Mouse (Mus musculus): ENCODE data around the gene Pik3r5. TPM values are rescaled to one million over a fixed set of nuclear protein-coding genes. Genes with fewer than 3 reads are reported as not detected.

Gene Pik3r5
- total and polyA plus RNA-seq, 3 experiments = 3.2 to 5.7 TPM; not detected in 1

- no peak for DNase-seq (ENCODE audit: low read depth, low spot score)
- no peak overlapping the region for H3K4me3 ChIP-seq (ENCODE audit: control insufficient read depth in 1 of 2, insufficient read depth in 1 of 2, low read depth in 2 of 2, low read length in 2 of 2)
These were observed 66.6 kb downstream of the Pik3r5 start for GRCm38 (mm10) chr11:68498517-68498916.

DNA sequence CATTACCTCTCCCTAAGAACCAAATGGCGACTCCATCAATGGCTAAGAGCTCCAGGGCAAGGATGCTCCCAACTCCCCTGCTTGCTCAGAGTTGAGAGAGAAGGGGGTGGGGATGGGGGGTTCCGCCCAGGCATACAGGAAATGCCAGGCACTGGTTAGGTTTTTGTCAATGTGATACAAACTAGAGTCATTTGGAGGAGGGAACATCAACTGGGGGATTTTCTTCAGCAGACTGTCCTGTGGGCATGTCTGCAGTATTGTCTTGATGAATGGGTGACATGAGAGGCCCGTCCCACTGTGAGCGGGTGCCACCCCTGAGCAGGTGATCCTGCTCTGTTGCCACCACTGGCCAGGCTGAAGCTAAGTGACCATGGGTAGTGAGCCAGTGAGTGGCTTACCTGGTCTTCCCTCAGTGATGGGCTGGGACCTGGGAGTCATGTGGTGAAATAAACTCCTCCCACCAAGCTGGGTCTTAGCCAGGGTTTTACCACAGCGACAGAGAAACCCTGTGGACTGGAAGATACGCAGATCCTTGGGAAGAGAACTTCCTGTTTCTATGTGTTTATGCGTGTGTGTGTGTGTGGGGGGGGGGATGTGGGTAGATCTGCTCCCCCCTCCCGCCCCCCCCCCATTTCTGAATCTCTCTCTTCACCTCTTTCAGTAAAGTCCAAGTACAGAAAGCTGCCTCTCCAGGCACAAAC is 67.2 kb downstream of the Pik3r5 start:
- Histone ChIP-seq H3K27me3 (ENCODE audit: control insufficient read depth in 1 of 2, insufficient read depth in 2 of 2, low read length in 2 of 2) (no peaks in the 10 kb centered on the region), H3K27ac (ENCODE audit: control insufficient read depth, low read depth, low read length) (no peak overlapping the region), H3K4me3 (ENCODE audit: control insufficient read depth in 1 of 2, insufficient read depth in 1 of 2, low read depth in 2 of 2, low read length in 2 of 2) (no peak overlapping the region), H3K79me2 (ENCODE audit: control insufficient read depth, insufficient read depth, low read length, poor library complexity) (no peaks in the 10 kb centered on the region), H3K36me3 (ENCODE audit: control insufficient read depth in 1 of 2, insufficient read depth in 2 of 2, low read length in 2 of 2) (peaks cover 0 to 23% of the 10 kb centered on the region in 2 experiments; a peak in 2 of 4 replicates), H3K9me3 (replicated peaks; ENCODE audit: insufficient read depth, low read length) (no peaks in the 10 kb centered on the region), H3K4me1 (ENCODE audit: control insufficient read depth in 1 of 2, insufficient read depth in 2 of 2, low read length in 2 of 2) (peaks cover 28 to 42% of the 10 kb centered on the region in 2 experiments), H3K9ac (ENCODE audit: control insufficient read depth, low read depth, low read length, poor library complexity, severe bottlenecking) (no peak overlapping the region)
- peak; percentile 33; the same call in 1 of the 2 replicates for TF ChIP-seq MXI1 (IDR thresholded peaks at IDR 0.05; ENCODE audit: low read depth, low read length)
- TF ChIP-seq SIN3A (IDR thresholded peaks at IDR 0.05; ENCODE audit: low read length) = peak; percentile 52; the same call in 1 of the 2 replicates
- TF ChIP-seq RCOR1 (IDR thresholded peaks at IDR 0.05; ENCODE audit: low read depth, low read length) = peak; percentile 60; the same call in 1 of the 2 replicates
- peak; percentile 58; the same call in 1 of the 2 replicates for TF ChIP-seq ETS1 (IDR thresholded peaks at IDR 0.05; ENCODE audit: low read depth, low read length)
- peak; percentile 58 to 60; a peak in 2 of 4 replicates for TF ChIP-seq EP300 (IDR thresholded peaks at IDR 0.05; ENCODE audit: low read depth in 1 of 2, low read length in 2 of 2)
- TF ChIP-seq ZKSCAN1 (IDR thresholded peaks at IDR 0.05; ENCODE audit: low read depth, low read length) = no peak
- peak; percentile 24; the same call in 1 of the 2 replicates for TF ChIP-seq TAL1 (IDR thresholded peaks at IDR 0.05; ENCODE audit: low read length)
- peak; percentile 78; the same call in 1 of the 2 replicates for TF ChIP-seq MAZ (IDR thresholded peaks at IDR 0.05; ENCODE audit: low read depth, low read length)
- TF ChIP-seq ELF1 (IDR thresholded peaks at IDR 0.05; ENCODE audit: low read depth, low read length) = peak; percentile 51
- TF ChIP-seq TCF12 (IDR thresholded peaks at IDR 0.05; ENCODE audit: low read depth, low read length) = peak; percentile 69
- TF ChIP-seq USF1 (IDR thresholded peaks at IDR 0.05; ENCODE audit: low read depth, low read length) = peak; percentile 82
- TF ChIP-seq TBP (IDR thresholded peaks at IDR 0.05; ENCODE audit: low read depth, low read length) = no peak
- TF ChIP-seq CHD2 (IDR thresholded peaks at IDR 0.05; ENCODE audit: low read length) = no peak
- DNase-seq (ENCODE audit: low read depth, low spot score) = peak; percentile 82

More at GRCm38 (mm10) chr11:68498517-68498916, 66.6 kb downstream of the Pik3r5 start:
- no peaks in the 10 kb centered on the region for H3K27me3 ChIP-seq (ENCODE audit: control insufficient read depth in 1 of 2, insufficient read depth in 2 of 2, low read length in 2 of 2)
- no peaks in the 10 kb centered on the region for H3K9me3 ChIP-seq (replicated peaks; ENCODE audit: insufficient read depth, low read length)
- H3K4me1 ChIP-seq (ENCODE audit: control insufficient read depth in 1 of 2, insufficient read depth in 2 of 2, low read length in 2 of 2) = peaks cover 32 to 49% of the 10 kb centered on the region in 2 experiments
- H3K27ac ChIP-seq (ENCODE audit: control insufficient read depth, low read depth, low read length) = no peak overlapping the region
- no peak overlapping the region for H3K9ac ChIP-seq (ENCODE audit: control insufficient read depth, low read depth, low read length, poor library complexity, severe bottlenecking)
- H3K36me3 ChIP-seq (ENCODE audit: control insufficient read depth in 1 of 2, insufficient read depth in 2 of 2, low read length in 2 of 2) = peaks cover 0 to 25% of the 10 kb centered on the region in 2 experiments; a peak in 2 of 4 replicates
- no peak for TF ChIP-seq UBTF (IDR thresholded peaks at IDR 0.05; ENCODE audit: borderline replicate concordance, insufficient read depth, low read depth, low read length)
- no peaks in the 10 kb centered on the region for H3K79me2 ChIP-seq (ENCODE audit: control insufficient read depth, insufficient read depth, low read length, poor library complexity)
